ENCODE assay signal across 8 mouse cellular contexts in genomic region chr2:181675454-181675853, GRCm38 (mm10). TPM values are rescaled to one million over a fixed set of nuclear protein-coding genes. Genes with fewer than 3 reads are reported as not detected.
DNase-seq lines count a peak whose midpoint lies in the region; ATAC-seq and TF ChIP-seq lines count a peak whose summit lies in the region.

No protein-coding gene starts in this region.

- H3K27ac ChIP-seq in forebrain, embryonic 12.5 days: no peak overlapping the region; the same call in 1 of the 2 replicates
- H3K27ac ChIP-seq in macrophage: no peak overlapping the region
- no peak overlapping the region for H3K27ac ChIP-seq in stomach, embryonic 15.5 days
- H3K27ac ChIP-seq in thymus, adult 2 months (ENCODE audit: control insufficient read depth, insufficient read depth, low read length): no peak overlapping the region

- no peak for TF ChIP-seq POLR2A in thymus, adult 2 months (IDR thresholded peaks at IDR 0.05; ENCODE audit: control insufficient read depth, extremely low read depth, insufficient read depth, low read length, poor library complexity)

- intact Hi-C loops in heart, postnatal 25 days (cut with DNase I): loop anchor here (1.0 to 10.0 kb wide), 2 partner anchors 12 to 191 kb away; no protein-coding TSS in a partner anchor

- H3K4me2 ChIP-seq in forebrain, embryonic 12.5 days: peak overlapping the region; percentile 41
- peak overlapping the region; percentile 29; the same call in 1 of the 2 replicates for H3K4me2 ChIP-seq in stomach, embryonic 15.5 days

- no peak overlapping the region; the same call in 1 of the 2 replicates for H3K9ac ChIP-seq in forebrain, embryonic 12.5 days
- H3K9ac ChIP-seq in stomach, embryonic 15.5 days: no peak overlapping the region

- H3K4me3 ChIP-seq in E14TG2a.4 (replicated peaks; ENCODE audit: low read length) (peak overlapping the region; percentile 41; the same call in 1 of the 2 replicates), macrophage (ENCODE audit: inconsistent target) (peak overlapping the region; percentile 9; the same call in 1 of the 2 replicates)
- H3K4me3 ChIP-seq in forebrain, embryonic 12.5 days (replicated peaks): no peak overlapping the region
- 0 out of 2 replicates have a peak overlapping the region, but pooled peaks have one; percentile 3 for H3K4me3 ChIP-seq in stomach, embryonic 15.5 days (replicated peaks)
- no peak overlapping the region for H3K4me3 ChIP-seq in thymus, adult 2 months (ENCODE audit: control insufficient read depth, insufficient read depth, low read length)

- no peaks in the 10 kb centered on the region for H3K36me3 ChIP-seq in E14TG2a.4 (ENCODE audit: insufficient read depth, low read length)
- H3K36me3 ChIP-seq in forebrain, embryonic 12.5 days (replicated peaks): no peaks in the 10 kb centered on the region
- H3K36me3 ChIP-seq in macrophage (ENCODE audit: inconsistent target): no peaks in the 10 kb centered on the region
- no peaks in the 10 kb centered on the region for H3K36me3 ChIP-seq in stomach, embryonic 15.5 days
- H3K36me3 ChIP-seq in thymus, adult 2 months (ENCODE audit: control insufficient read depth, insufficient read depth, low read length): no peaks in the 10 kb centered on the region

- WGBS in forebrain, embryonic 12.5 days: 2% methylated on average over 14 of the region's 14 CpGs
- 1% methylated on average over 14 of the region's 14 CpGs for WGBS in macrophage (ENCODE audit: missing documents)
- WGBS in stomach, embryonic 15.5 days: 5% methylated on average over 14 of the region's 14 CpGs
- WGBS in thymus, adult 2 months: 8% methylated on average over 14 of the region's 14 CpGs

- peaks cover 47% of the 10 kb centered on the region for H3K27me3 ChIP-seq in E14TG2a.4 (ENCODE audit: insufficient read depth, low read length)
- H3K27me3 ChIP-seq in forebrain, embryonic 12.5 days: peaks cover 52% of the 10 kb centered on the region
- H3K27me3 ChIP-seq in stomach, embryonic 15.5 days (replicated peaks): peaks cover 37% of the 10 kb centered on the region
- H3K27me3 ChIP-seq in thymus, adult 2 months (ENCODE audit: control insufficient read depth, insufficient read depth, low read length): peaks cover 13% of the 10 kb centered on the region; the same call in 1 of the 2 replicates

- no peaks in the 10 kb centered on the region for H3K9me3 ChIP-seq in E14TG2a.4 (ENCODE audit: low read length)
- H3K9me3 ChIP-seq in forebrain, embryonic 12.5 days: no peaks in the 10 kb centered on the region
- H3K9me3 ChIP-seq in stomach, embryonic 15.5 days: no peaks in the 10 kb centered on the region

- TF ChIP-seq CTCF in E14TG2a.4 (conservative IDR thresholded peaks at IDR 0.05; ENCODE audit: low read length): no peak
- no peak for TF ChIP-seq CTCF in thymus, adult 2 months (IDR thresholded peaks at IDR 0.05; ENCODE audit: borderline replicate concordance, control insufficient read depth, extremely low read depth, insufficient read depth, low read length, poor library complexity)

- peak; percentile 85 to 87 for DNase-seq in adrenal gland, postnatal 36 days
- DNase-seq in heart, postnatal 25 days (ENCODE audit: low spot score): peak; percentile 86
- peak; percentile 78 to 86 for DNase-seq in kidney, postnatal 4 days
- DNase-seq in thymus, adult 2 months: no peak

- H3K79me2 ChIP-seq in macrophage (ENCODE audit: inconsistent target): no peaks in the 10 kb centered on the region

- peaks cover 74% of the 10 kb centered on the region for H3K4me1 ChIP-seq in E14TG2a.4 (replicated peaks; ENCODE audit: low read depth, low read length)
- H3K4me1 ChIP-seq in forebrain, embryonic 12.5 days: peaks cover 44% of the 10 kb centered on the region
- H3K4me1 ChIP-seq in stomach, embryonic 15.5 days: peaks cover 19% of the 10 kb centered on the region
- peaks cover 7% of the 10 kb centered on the region for H3K4me1 ChIP-seq in thymus, adult 2 months (replicated peaks; ENCODE audit: control insufficient read depth, insufficient read depth, low read length)

- 0 out of 2 replicates have a peak, but pooled peaks have one; percentile 45 for ATAC-seq in forebrain, embryonic 12.5 days (ENCODE audit: low FRiP score)
- ATAC-seq in stomach, embryonic 15.5 days (ENCODE audit: insufficient read depth, low FRiP score, low read depth): peak; percentile 29; the same call in 1 of the 2 replicates

RNA-seq across cellular contexts. Expression of gene Sox18, which starts 4.0 kb away (rescaled TPM):
- total RNA-seq in adrenal gland, postnatal 36 days (2021): 10 to 100 TPM; 21.9 to 34.6 TPM
- polyA plus RNA-seq in forebrain, embryonic 12.5 days (2016; fragmentation: Nextera tagmentation; extraction: Ambion mirVana): 14.1 and 15.2 TPM in 2 replicates
- 10 to 100 TPM; 40.2 to 56.9 TPM for total RNA-seq in heart, postnatal 25 days (2021)
- not detected for total RNA-seq in macrophage (2018; cell fraction: chromatin; rRNA removed)
- total RNA-seq in macrophage (2018; cell fraction: cytosol; rRNA removed): not detected
- total RNA-seq in macrophage (2018; cell fraction: nucleus; rRNA removed): not detected
- polyA plus RNA-seq in macrophage (2018): 0.15 TPM in 1 of 3 replicates, not detected in the others
- 28.7 and 32.0 TPM in 2 replicates for polyA plus RNA-seq in stomach, embryonic 15.5 days (2015; fragmentation: Nextera tagmentation; extraction: Ambion mirVana)
- polyA plus RNA-seq in thymus, adult 2 months (2012; rRNA removed): 21.7 and 21.8 TPM in 2 replicates

RNA-seq across cellular contexts. Expression of gene Tcea2, which starts 4.7 kb away (rescaled TPM):
- 1 to 10 TPM; 5.8 to 7.0 TPM for total RNA-seq in adrenal gland, postnatal 36 days (2021)
- 23.2 and 28.2 TPM in 2 replicates for polyA plus RNA-seq in forebrain, embryonic 12.5 days (2016; fragmentation: Nextera tagmentation; extraction: Ambion mirVana)
- total RNA-seq in heart, postnatal 25 days (2021): 1 to 10 TPM; 5.8 to 6.4 TPM
- 10 to 100 TPM in 6 of 26 experiments, 1 to 10 TPM in 20; 2.8 to 16.7 (median 6.9) TPM for total RNA-seq in macrophage (2018; cell fraction: chromatin; rRNA removed)
- 1 to 10 TPM in 8 of 26 experiments, under 1 TPM in 18; 0.38 to 2.1 (median 0.81) TPM for total RNA-seq in macrophage (2018; cell fraction: cytosol; rRNA removed)
- total RNA-seq in macrophage (2018; cell fraction: nucleus; rRNA removed): 10 to 100 TPM in 6 of 26 experiments, 1 to 10 TPM in 20; 2.0 to 15.0 (median 8.1) TPM
- 1.5 to 3.2 TPM (median 1.9 TPM) in 3 replicates for polyA plus RNA-seq in macrophage (2018)
- 21.5 and 24.2 TPM in 2 replicates for polyA plus RNA-seq in stomach, embryonic 15.5 days (2015; fragmentation: Nextera tagmentation; extraction: Ambion mirVana)
- 9.0 and 13.8 TPM in 2 replicates for polyA plus RNA-seq in thymus, adult 2 months (2012; rRNA removed)

RNA-seq across cellular contexts. Expression of gene Rgs19, which starts 18.3 kb away (rescaled TPM):
- total RNA-seq in adrenal gland, postnatal 36 days (2021): 10 to 100 TPM; 24.7 to 25.6 TPM
- 47.5 and 47.6 TPM in 2 replicates for polyA plus RNA-seq in forebrain, embryonic 12.5 days (2016; fragmentation: Nextera tagmentation; extraction: Ambion mirVana)
- total RNA-seq in heart, postnatal 25 days (2021): 1 to 10 TPM; 5.8 to 7.7 TPM
- total RNA-seq in macrophage (2018; cell fraction: chromatin; rRNA removed): 100 to 1,000 TPM in 2 of 26 experiments, 10 to 100 TPM in 24; 14.2 to 128 (median 48.1) TPM
- 100 to 1,000 TPM in 12 of 26 experiments, 10 to 100 TPM in 14; 52.4 to 132 (median 97.4) TPM for total RNA-seq in macrophage (2018; cell fraction: cytosol; rRNA removed)
- total RNA-seq in macrophage (2018; cell fraction: nucleus; rRNA removed): 100 to 1,000 TPM in 6 of 26 experiments, 10 to 100 TPM in 20; 27.0 to 168 (median 66.2) TPM
- 74.5 to 107 TPM (median 89.4 TPM) in 3 replicates for polyA plus RNA-seq in macrophage (2018)
- polyA plus RNA-seq in stomach, embryonic 15.5 days (2015; fragmentation: Nextera tagmentation; extraction: Ambion mirVana): 51.7 and 53.3 TPM in 2 replicates
- polyA plus RNA-seq in thymus, adult 2 months (2012; rRNA removed): 255 and 260 TPM in 2 replicates

RNA-seq across cellular contexts. Expression of gene Gm29797, which starts 18.6 kb away (rescaled TPM):
- total RNA-seq in adrenal gland, postnatal 36 days (2021): under 1 TPM in 1 of 2 experiments, not detected in 1; 0.43 TPM
- polyA plus RNA-seq in forebrain, embryonic 12.5 days (2016; fragmentation: Nextera tagmentation; extraction: Ambion mirVana): 0.28 TPM in 1 of 2 replicates, not detected in the other
- not detected for total RNA-seq in heart, postnatal 25 days (2021)
- 1 to 10 TPM in 1 of 26 experiments, not detected in 25; 1.2 TPM for total RNA-seq in macrophage (2018; cell fraction: chromatin; rRNA removed)
- not detected for total RNA-seq in macrophage (2018; cell fraction: cytosol; rRNA removed)
- 1 to 10 TPM in 1 of 26 experiments, not detected in 25; 1.1 TPM for total RNA-seq in macrophage (2018; cell fraction: nucleus; rRNA removed)
- polyA plus RNA-seq in macrophage (2018): not detected in 3 replicates
- polyA plus RNA-seq in stomach, embryonic 15.5 days (2015; fragmentation: Nextera tagmentation; extraction: Ambion mirVana): 0.36 and 1.2 TPM in 2 replicates
- 0.57 and 1.0 TPM in 2 replicates for polyA plus RNA-seq in thymus, adult 2 months (2012; rRNA removed)

RNA-seq across cellular contexts. Expression of gene Lkaaear1, which starts 22.8 kb away (rescaled TPM):
- total RNA-seq in adrenal gland, postnatal 36 days (2021): not detected
- not detected in 2 replicates for polyA plus RNA-seq in forebrain, embryonic 12.5 days (2016; fragmentation: Nextera tagmentation; extraction: Ambion mirVana)
- not detected for total RNA-seq in heart, postnatal 25 days (2021)
- total RNA-seq in macrophage (2018; cell fraction: chromatin; rRNA removed): not detected
- not detected for total RNA-seq in macrophage (2018; cell fraction: cytosol; rRNA removed)
- total RNA-seq in macrophage (2018; cell fraction: nucleus; rRNA removed): not detected
- not detected in 3 replicates for polyA plus RNA-seq in macrophage (2018)
- not detected in 2 replicates for polyA plus RNA-seq in stomach, embryonic 15.5 days (2015; fragmentation: Nextera tagmentation; extraction: Ambion mirVana)
- polyA plus RNA-seq in thymus, adult 2 months (2012; rRNA removed): not detected in 2 replicates

Comparison
In these comparisons a context has a peak if more than half of its experiments do, and no peak if none do; other contexts are left out.
1. H3K4me3 ChIP-seq: peak in E14TG2a.4 (single experiment), macrophage (single experiment) and stomach, embryonic 15.5 days (single experiment); none in forebrain, embryonic 12.5 days (single experiment) and thymus, adult 2 months (single experiment).
2. RNA of gene Sox18, which starts 4.0 kb away (polyA plus RNA-seq): 28.7 to 32.0 TPM in stomach, embryonic 15.5 days, 21.7 to 21.8 TPM in thymus, adult 2 months and 14.1 to 15.2 TPM in forebrain, embryonic 12.5 days; 0.15 TPM in macrophage; every median in the first group is over 10 times any median in the second.